Mouse (Mus musculus) cerebellum, postnatal 36 days (tissue): ENCODE results near the gene Sac3d1.

Experiments
- DNase-seq, 2 experiments: peaks; one replicate each; pipeline ENCODE4 v3.0.0; 2021 to 2022; ENCODE audit warnings: mixed read lengths in 2 of 2

The Sac3d1 gene

DNA sequence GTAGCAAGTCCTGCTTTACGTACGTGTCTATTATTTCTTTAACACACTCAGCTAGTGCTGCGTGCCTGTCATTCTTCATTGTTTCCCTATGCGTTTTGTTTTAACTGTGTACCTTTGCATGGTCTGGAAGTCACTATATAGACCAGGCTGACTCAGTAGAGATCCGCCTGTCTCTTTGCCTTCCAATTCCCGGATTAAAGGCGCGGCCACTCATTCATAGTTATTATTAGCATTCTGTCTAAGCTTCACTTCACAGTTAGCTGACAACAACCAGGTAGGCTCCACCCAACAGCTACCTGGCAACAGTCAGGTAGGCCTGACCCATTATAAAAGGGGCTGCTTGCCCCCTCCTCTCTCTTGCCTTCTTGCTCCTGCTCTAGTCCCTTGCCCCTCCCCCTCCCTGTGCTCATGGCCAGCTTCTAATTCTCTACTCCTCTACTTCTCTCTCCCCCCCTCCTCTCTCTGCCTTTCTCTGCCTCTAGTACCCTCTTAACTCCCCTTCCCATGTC, 281 bp upstream of the Sac3d1 start:
- no peak for DNase-seq

DNA sequence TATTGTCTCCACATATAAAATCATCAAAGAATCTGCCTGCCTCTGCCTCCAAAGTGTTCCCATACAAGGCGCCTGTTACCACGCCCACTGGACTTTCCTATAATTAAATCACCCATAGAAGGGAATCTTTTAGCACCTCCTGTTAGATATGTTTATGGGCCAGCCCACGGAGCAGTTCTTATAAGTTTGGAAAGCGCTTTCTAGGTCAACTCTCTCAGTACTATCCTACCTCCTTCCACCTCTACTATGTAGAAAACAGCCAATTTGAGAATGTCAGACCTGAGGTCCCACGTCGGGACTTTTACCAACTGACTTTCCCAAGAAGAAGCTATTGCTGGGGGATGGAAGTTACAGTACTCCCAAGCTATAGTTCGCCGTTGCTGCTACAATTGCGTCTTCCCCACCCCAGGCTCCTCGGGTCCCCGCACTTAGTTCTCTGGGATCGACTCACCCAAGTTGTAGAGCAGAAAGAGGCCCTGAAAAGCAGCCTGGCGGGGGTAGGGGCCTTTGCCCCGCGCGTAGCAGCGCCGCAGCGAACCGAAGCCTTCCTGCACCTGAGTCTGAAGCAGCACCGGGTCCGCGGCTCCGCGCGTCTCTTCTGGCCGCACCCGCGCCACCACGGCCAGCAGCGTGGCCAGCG, 984 bp downstream of the Sac3d1 start:
- DNase-seq = no peak

GRCm38 (mm10) chr19:6116113-6116850, 2.2 kb downstream of the Sac3d1 start:
- DNase-seq = no peak

DNA sequence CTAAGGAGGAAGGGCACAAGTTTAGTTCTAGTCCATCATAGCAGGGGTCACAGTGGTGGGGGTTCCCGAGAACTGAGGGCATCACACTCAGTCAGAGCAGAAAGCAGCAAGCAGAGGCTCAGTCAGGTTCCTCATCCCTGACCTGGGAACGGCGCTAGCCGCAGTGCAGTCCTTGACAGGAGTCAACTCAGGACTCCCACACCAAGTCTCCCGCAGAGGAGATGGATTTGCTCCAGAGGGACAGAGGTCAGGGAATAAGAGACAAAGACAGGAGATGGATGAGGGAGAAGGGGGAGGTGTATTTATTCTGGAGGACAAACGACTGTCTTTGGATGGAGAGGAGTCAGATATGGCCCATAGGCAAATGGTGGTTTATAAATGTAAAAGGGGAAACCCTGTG, 5.3 kb downstream of the Sac3d1 start:
- DNase-seq = no peak

DNA sequence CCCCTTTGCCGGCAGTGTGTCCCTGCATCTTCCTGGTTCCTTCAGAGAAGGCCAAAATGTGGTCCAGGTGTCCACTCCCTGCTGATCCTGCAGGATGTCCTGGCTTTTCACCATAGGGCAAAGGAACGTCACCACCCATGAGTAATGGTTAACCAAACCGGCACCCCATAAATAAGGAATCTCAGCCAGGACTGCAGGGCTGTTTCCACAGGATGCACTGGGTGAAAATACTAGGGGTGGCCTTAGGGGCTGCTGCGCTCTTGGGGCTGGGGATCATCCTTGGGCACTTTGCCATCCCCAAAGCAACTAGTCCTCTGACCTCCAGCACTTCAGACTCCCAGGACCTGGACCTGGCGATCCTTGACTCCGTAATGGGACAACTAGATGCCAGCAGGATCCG, 12.9 kb downstream of the Sac3d1 start, which contains the start of gene Naaladl1:
Naaladl1 (plus strand) TSS at position 197 of the 400 bp plus-strand sequence.
- no peak for DNase-seq

- no peak for DNase-seq
These were observed 14.0 kb downstream of the Sac3d1 start for GRCm38 (mm10) chr19:6104476-6104875.

DNA sequence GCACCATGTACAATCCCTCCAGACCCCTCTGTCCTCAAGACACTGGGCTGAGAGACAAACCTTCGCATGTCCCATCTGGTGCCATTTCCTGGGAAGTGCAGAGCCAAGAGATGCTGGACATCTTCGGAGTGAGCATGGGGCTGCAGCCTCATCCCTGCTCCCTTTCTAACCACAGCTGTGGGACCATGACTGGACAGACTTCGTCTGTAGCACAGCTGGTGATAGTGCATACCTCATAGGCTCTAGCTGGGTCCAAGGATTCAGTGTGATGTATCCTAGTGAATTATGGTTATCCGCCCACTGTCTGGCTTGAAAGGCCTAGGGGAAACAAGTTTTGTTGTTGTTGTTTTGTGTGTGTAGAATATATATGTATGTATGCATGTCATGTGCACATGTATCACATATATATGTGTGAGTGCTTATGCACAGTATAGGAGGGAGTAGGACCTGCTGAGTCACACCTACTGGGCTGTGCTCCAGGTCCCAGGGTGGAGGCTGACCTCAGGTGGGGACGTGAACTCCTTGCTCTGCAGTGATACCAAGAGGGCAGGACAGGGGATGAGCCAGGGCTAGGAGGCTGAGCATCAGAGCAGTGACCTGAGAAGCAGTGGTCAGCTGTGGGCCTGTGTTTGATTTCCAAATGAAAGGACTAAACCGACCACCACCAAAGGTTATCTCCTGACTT, 16.1 kb downstream of the Sac3d1 start:
- no peak for DNase-seq

DNA sequence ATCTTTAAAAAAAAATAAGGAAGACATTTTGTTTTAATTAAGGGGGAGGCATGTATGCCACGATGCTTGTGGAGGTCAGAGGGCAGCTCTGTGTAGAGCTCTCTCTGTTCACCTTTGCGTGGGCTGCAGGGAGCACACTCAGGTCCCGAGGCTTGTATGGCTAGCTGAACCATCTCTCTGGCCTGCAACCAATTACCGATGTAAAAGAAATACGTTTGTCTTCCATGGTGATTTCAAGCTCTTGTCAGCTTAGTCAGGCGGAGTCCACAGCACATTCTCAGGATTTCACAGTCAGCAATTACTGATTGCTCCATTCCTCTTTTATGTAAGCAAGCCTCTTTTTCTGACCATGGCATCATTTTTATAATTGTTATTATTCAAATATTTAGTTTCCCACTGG, 17.3 kb downstream of the Sac3d1 start:
- DNase-seq = no peak

GRCm38 (mm10) chr19:6097847-6098246, 20.6 kb downstream of the Sac3d1 start:
- no peak for DNase-seq

GRCm38 (mm10) chr19:6094119-6094518, 24.3 kb downstream of the Sac3d1 start, which contains the start of gene AC131692.1:
Gene AC131692.1 (plus strand): TSS chr19:6094419.
- no peak for DNase-seq

GRCm38 (mm10) chr19:6088841-6089240, 29.6 kb downstream of the Sac3d1 start:
- no peak for DNase-seq

DNA sequence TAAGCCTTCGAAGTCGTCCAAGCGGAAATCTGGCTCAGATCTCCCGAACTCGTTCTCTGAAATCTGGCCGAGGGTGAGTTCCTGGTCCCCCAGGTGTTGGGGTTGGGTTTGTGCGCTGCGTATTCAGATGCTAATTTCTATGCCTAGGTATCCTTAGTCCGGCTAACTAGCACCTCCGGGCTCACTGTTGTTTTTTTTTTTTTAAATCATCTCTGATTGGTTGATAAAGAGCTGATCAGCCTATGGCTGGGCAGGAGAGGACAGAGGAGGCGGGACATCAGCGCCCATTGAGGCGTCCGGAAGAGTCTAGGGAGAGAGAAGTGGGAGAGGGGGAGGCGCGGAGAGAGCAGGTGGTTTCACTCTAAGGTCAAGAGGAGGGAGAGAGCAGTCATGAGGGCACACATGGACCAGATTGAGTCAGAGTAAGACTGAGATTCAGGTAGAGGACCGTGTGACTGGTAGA, 33.0 kb downstream of the Sac3d1 start:
- DNase-seq = no peak

DNA sequence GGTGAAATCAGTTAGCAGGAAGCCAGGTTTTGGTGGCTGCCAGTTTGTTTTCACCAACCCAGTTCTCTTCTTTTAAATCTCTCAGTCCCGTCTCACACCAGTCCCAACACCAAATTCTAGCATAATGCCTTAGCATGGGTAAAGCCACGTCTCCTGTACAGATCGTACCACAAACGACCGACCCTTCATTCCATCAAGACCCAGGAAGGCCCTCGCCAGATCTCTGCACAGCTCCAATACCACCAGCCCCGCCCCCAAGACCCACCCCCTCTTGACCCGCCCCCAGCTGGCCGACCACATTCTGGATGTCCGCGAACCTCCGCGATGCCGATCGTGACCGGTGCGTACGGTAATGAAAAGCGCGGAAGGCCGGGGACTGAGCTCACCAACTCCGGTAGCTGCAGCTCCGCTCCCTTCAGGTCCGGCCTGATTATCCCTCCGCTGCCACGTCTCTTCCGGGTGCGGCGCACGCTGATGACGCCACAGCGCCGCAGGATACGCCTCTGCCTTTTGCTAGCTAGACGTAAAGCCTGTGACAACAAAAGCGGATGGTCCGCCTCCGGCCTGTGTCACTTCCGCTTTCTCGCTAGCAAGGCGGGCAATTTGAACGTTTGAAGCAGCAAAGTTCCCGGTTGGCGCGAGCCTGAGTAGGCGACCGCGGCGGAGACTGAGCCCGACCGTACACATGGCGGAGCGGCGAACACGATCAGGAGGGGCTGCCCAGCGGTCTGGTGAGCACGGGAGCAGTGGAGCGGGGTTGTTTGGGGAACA, 33.8 kb downstream of the Sac3d1 start, which contains the start of the genes Zfpl1 and Cdca5:
Zfpl1 (minus strand) TSS at position 479 of the 771 bp plus-strand sequence.
Cdca5 (plus strand) TSS at position 506 of the 771 bp plus-strand sequence.
- DNase-seq = peak; percentile 98 to 99

- DNase-seq = no peak
These were observed 36.3 kb downstream of the Sac3d1 start, which contains the start of gene Gm28374 for GRCm38 (mm10) chr19:6082156-6082555. Gene Gm28374 (minus strand): TSS chr19:6082256.

GRCm38 (mm10) chr19:6079983-6080480, 38.4 kb downstream of the Sac3d1 start, which contains the start of gene Tmem262:
Gene Tmem262 (plus strand): TSS chr19:6080033.
- DNase-seq = no peak

DNA sequence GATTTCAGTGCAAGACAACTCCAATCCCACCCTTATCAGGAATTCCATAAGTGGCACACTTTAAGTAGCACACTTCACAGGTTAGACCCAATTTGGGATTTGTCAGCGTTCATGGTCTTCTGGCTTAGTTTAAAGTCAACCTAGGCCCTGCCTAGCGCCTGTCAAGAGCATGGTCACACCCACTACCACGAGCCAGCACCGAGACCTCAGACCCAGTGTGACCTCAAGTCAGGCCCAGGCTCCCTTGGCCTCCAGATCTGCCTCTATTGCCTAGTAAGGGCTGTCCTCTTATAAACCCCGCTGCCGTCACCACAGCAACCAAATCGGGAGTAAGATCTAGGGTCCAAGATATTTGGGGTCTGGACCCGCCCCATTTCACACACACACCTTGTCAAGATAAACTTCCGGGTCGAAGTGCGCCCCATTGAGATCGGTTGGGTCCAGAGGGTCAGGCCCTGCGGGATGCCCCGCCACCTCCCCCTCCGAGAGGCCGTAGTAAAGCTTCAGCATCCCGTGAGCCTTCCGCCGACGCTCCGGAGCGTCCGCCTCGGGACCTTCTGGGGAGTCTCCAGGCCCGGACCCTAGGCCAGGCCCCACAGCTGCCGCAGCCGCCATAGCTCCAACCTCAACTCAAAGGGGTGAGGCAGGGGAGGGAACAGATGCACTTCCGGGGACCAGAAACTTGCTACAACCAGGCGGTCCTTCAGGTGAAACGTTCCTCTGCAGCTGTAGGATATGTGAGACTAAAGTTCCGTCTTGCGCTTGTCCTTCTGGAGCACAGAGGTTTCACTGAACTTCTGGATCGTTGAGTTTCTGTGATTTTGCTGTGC, 41.7 kb downstream of the Sac3d1 start, which contains the start of gene Vps51:
Vps51 (minus strand) TSS at position 668 of the 830 bp plus-strand sequence.
- DNase-seq = peak; percentile 84 to 92

DNA sequence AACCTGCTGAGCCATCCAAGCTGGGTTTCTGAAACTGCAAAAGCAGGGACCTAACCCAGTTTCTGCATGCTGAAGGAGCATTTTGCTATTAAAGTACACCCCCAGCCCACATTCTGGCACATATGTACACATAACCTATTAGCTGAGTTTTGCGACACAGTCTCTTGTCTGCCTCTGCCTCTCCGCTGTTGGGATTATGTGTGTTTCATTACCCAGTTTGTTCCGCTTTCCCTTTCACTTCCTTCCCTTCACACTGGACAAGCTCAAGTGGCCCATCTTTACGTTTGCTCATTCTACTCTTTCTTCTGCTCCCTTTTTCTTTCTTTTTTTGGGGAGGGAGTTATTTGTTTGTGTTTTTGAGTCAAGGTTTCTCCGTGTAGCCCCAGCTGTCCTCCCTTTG, 44.6 kb downstream of the Sac3d1 start:
- no peak for DNase-seq

- no peak for DNase-seq
These were observed 47.2 kb downstream of the Sac3d1 start for GRCm38 (mm10) chr19:6071261-6071660.

GRCm38 (mm10) chr19:6070571-6071250, 47.7 kb downstream of the Sac3d1 start:
- DNase-seq = no peak

- no peak for DNase-seq
These were observed 48.6 kb downstream of the Sac3d1 start for GRCm38 (mm10) chr19:6069851-6070250.
